Mouse (Mus musculus) limb, embryonic 14.5 days (tissue): Measurements from ENCODE around the gene Bcam. TPM values are rescaled to one million over a fixed set of nuclear protein-coding genes. Genes with fewer than 3 reads are reported as not detected.
A peak's percentile ranks its signal among the peaks of the same experiment; 100 is the strongest.

Source experiments
- ATAC-seq: fragments of 200-750 bp; cut with Nextera tagmentation; 2 replicates; pipeline ENCODE4 v1.8.0; 2017; ENCODE audit warnings: low read depth, moderate number of reproducible peaks, moderate TSS enrichment; ENCODE audit not compliant: low FRiP score
- DNase-seq: peaks from one replicate; pipeline ENCODE4 v3.0.0-alpha.2; 2015; ENCODE audit warnings: low spot score
- H3K27ac ChIP-seq: fragments of 300-500 bp; sonication (generic); replicated peaks from 2 replicates; pipeline ENCODE4 v1.5.1; 2014; ENCODE audit warnings: low read depth, mild to moderate bottlenecking, low read length, moderate library complexity, mixed read lengths
- H3K27me3 ChIP-seq: fragments of 300-500 bp; sonication (generic); 2 replicates; pipeline ENCODE4 v1.6.1; 2014; ENCODE audit warnings: low read length, mixed read lengths; ENCODE audit not compliant: control insufficient read depth, insufficient read depth
- H3K36me3 ChIP-seq: fragments of 300-500 bp; sonication (generic); 2 replicates; pipeline ENCODE4 v1.6.1; 2014; ENCODE audit warnings: mild to moderate bottlenecking, low read length, moderate library complexity, mixed read lengths; ENCODE audit not compliant: control insufficient read depth, insufficient read depth
- H3K4me1 ChIP-seq: fragments of 300-500 bp; sonication (generic); 2 replicates; pipeline ENCODE4 v1.6.1; 2014; ENCODE audit warnings: antibody characterized with exemption, low read length, mixed read lengths; ENCODE audit not compliant: control insufficient read depth, insufficient read depth
- H3K4me2 ChIP-seq: fragments of 300-500 bp; sonication (generic); replicated peaks from 2 replicates; pipeline ENCODE4 v1.6.1; 2014; ENCODE audit warnings: low read depth, mild to moderate bottlenecking, low read length, moderate library complexity; ENCODE audit not compliant: severe bottlenecking
- H3K4me3 ChIP-seq: fragments of 300-500 bp; sonication (generic); replicated peaks from 2 replicates; pipeline ENCODE4 v1.5.1; 2014; ENCODE audit warnings: low read length
- H3K9ac ChIP-seq: fragments of 300-500 bp; sonication (generic); 2 replicates; pipeline ENCODE4 v1.6.1; 2014; ENCODE audit warnings: mild to moderate bottlenecking, low read depth, low read length, moderate library complexity; ENCODE audit not compliant: severe bottlenecking
- H3K9me3 ChIP-seq: fragments of 300-500 bp; sonication (generic); 2 replicates; pipeline ENCODE4 v1.6.1; 2016; ENCODE audit warnings: low read length; ENCODE audit not compliant: control insufficient read depth
- POLR2A ChIP-seq: fragments of 200-500 bp; IDR thresholded peaks from 2 replicates; pipeline ENCODE4 v1.8.0; 2012; ENCODE audit warnings: inconsistent platforms, mild to moderate bottlenecking, moderate library complexity, borderline replicate concordance; ENCODE audit not compliant: insufficient read depth, insufficient read length; ENCODE audit errors: extremely low read depth
- WGBS: fragments of 180-500 bp; shearing (Covaris S2); extraction: QIAGEN DNeasy Blood & Tissue Kit; methylation state at CpG from one replicate; pipeline ENCODE4 v1.1.7; 2014; 5-methylcytosine and 5-hydroxymethylcytosine counted together
- polyA plus RNA-seq, 2 experiments: library from polyadenylated mRNA; depleted of rRNA in 1 of 2; stranded (reverse) in 1 of 2; unstranded in 1 of 2; fragments of >200 nt; fragmentation: Nextera tagmentation in 1 of 2; extraction: Ambion mirVana in 1 of 2; gene quantifications; 2 replicates each; pipeline versions ENCODE4 v1.2.1 to v1.2.3; 2012 to 2014

Bcam gene
- polyA plus RNA-seq, 2 experiments: 94.3 to 116 TPM

- no peaks in the 10 kb centered on the region for H3K9me3 ChIP-seq
- WGBS: 26% methylated on average over 11 of the region's 11 CpGs
- no peaks in the 10 kb centered on the region for H3K27me3 ChIP-seq
- TF ChIP-seq POLR2A: no peak
- H3K27ac ChIP-seq: no peak overlapping the region
- no peaks in the 10 kb centered on the region for H3K36me3 ChIP-seq
- H3K4me1 ChIP-seq: no peaks in the 10 kb centered on the region
- no peak overlapping the region for H3K9ac ChIP-seq
- DNase-seq (no peak), ATAC-seq (no peak)
- H3K4me2 ChIP-seq: no peak overlapping the region
- H3K4me3 ChIP-seq: no peak overlapping the region
Observed at GRCm38 (mm10) chr7:19784764-19785535, 14.1 kb upstream of the Bcam start.

- no peak overlapping the region for H3K4me2 ChIP-seq
- H3K4me3 ChIP-seq: no peak overlapping the region
- no peak for TF ChIP-seq POLR2A
- H3K4me1 ChIP-seq: no peaks in the 10 kb centered on the region
- ATAC-seq (no peak), DNase-seq (no peak)
- H3K27ac ChIP-seq: no peak overlapping the region
- no peak overlapping the region for H3K9ac ChIP-seq
- no peaks in the 10 kb centered on the region for H3K36me3 ChIP-seq
- H3K9me3 ChIP-seq: no peaks in the 10 kb centered on the region
- 79% methylated on average over 8 of the region's 8 CpGs for WGBS
- H3K27me3 ChIP-seq: no peaks in the 10 kb centered on the region
Observed at GRCm38 (mm10) chr7:19783630-19784029, 12.8 kb upstream of the Bcam start.

DNA sequence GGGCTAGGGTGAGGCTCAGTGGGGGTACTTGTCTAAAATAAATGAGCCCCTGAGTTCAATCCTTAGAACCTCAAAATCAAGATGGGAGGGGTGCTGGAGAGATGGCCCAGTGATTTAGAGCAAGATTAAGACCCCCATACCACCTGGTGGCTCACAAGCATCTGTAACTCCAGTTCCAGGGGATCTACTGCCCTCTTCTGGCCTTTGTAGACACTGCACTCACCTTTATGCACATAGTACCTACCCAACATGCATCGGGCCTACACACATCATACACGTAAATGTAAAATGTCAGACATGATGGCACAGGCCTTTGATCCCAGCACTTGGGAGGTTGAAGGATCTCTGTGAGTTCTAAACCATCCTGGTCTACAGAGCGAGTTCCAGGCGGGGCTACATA is 11.8 kb upstream of the Bcam start:
- Histone ChIP-seq H3K27ac (no peak overlapping the region), H3K4me2 (no peak overlapping the region), H3K36me3 (no peaks in the 10 kb centered on the region), H3K4me3 (no peak overlapping the region), H3K9me3 (no peaks in the 10 kb centered on the region), H3K4me1 (no peaks in the 10 kb centered on the region), H3K9ac (no peak overlapping the region), H3K27me3 (no peaks in the 10 kb centered on the region)
- 94% methylated on average over 4 of the region's 4 CpGs for WGBS
- ATAC-seq (no peak), DNase-seq (no peak)
- TF ChIP-seq POLR2A: no peak

- no peaks in the 10 kb centered on the region for H3K27me3 ChIP-seq
- H3K9me3 ChIP-seq: no peaks in the 10 kb centered on the region
- ATAC-seq (no peak), DNase-seq (no peak)
- no peaks in the 10 kb centered on the region for H3K36me3 ChIP-seq
- no peak overlapping the region for H3K9ac ChIP-seq
- H3K27ac ChIP-seq: no peak overlapping the region
- H3K4me2 ChIP-seq: no peak overlapping the region
- no peak overlapping the region for H3K4me3 ChIP-seq
- WGBS: 86% methylated on average over 7 of the region's 7 CpGs
- TF ChIP-seq POLR2A: no peak
- no peaks in the 10 kb centered on the region for H3K4me1 ChIP-seq
Observed at GRCm38 (mm10) chr7:19781741-19782140, 10.9 kb upstream of the Bcam start.

DNA sequence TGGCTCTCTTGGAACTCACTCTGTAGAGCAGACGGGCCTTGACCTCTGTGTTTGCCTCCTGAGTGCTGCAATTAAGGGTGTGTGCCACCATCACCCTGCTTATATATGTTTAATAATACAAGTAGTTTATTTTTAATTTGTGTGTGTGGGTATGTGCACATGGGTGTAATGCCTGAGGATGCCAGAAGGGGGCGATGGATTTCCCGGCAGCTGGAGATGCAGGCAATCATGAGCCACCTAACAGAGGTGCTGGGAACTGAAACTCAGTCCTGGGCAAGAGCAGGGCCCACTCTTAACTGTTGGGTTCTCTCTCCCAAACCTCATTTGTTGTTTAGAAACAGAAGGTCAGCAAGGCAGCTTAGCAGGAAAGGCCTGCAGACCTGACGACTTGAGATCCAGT is 9.1 kb upstream of the Bcam start:
- ATAC-seq (no peak), DNase-seq (no peak)
- WGBS: 72% methylated on average over 4 of the region's 4 CpGs
- H3K4me1 ChIP-seq: no peaks in the 10 kb centered on the region
- no peak for TF ChIP-seq POLR2A
- no peaks in the 10 kb centered on the region for H3K27me3 ChIP-seq
- H3K27ac ChIP-seq: no peak overlapping the region
- H3K4me2 ChIP-seq: no peak overlapping the region
- no peak overlapping the region for H3K4me3 ChIP-seq
- no peaks in the 10 kb centered on the region for H3K36me3 ChIP-seq
- no peak overlapping the region for H3K9ac ChIP-seq
- no peaks in the 10 kb centered on the region for H3K9me3 ChIP-seq

- Histone ChIP-seq H3K4me1 (no peaks in the 10 kb centered on the region), H3K36me3 (no peaks in the 10 kb centered on the region), H3K27me3 (no peaks in the 10 kb centered on the region), H3K9ac (no peak overlapping the region), H3K4me2 (no peak overlapping the region), H3K27ac (no peak overlapping the region), H3K9me3 (no peaks in the 10 kb centered on the region), H3K4me3 (no peak overlapping the region)
- WGBS: 85% methylated on average over 8 of the region's 8 CpGs
- ATAC-seq (no peak), DNase-seq (peak; percentile 46)
- TF ChIP-seq POLR2A: no peak
Observed at GRCm38 (mm10) chr7:19778645-19779044, 7.8 kb upstream of the Bcam start.
